Mouse (Mus musculus) midbrain, postnatal 0 days (tissue): ENCODE measurements around the gene 1810030O07Rik. TPM values are rescaled to one million over a fixed set of nuclear protein-coding genes. Genes with fewer than 3 reads are reported as not detected.
A peak's percentile ranks its signal among the peaks of the same experiment; 100 is the strongest.
"Not testable (repeated sequence)": the region's sequence is repeated elsewhere in the genome, so short reads cannot be mapped to it uniquely, and the experiment has no call there.

Experiments used
- ATAC-seq: fragments of 200-750 bp; cut with Nextera tagmentation; 2 replicates; pipeline ENCODE4 v1.8.0; 2017; ENCODE audit warnings: moderate number of reproducible peaks, mild to moderate bottlenecking, moderate TSS enrichment, moderate library complexity; ENCODE audit not compliant: low FRiP score
- DNase-seq: peaks from one replicate; pipeline ENCODE4 v3.0.0-alpha.2; 2015; ENCODE audit warnings: low spot score
- H3K27ac ChIP-seq: fragments of 300-500 bp; sonication (generic); 2 replicates; pipeline ENCODE4 v1.5.1; 2014; ENCODE audit warnings: low read depth, mild to moderate bottlenecking, low read length, mixed read lengths
- H3K27me3 ChIP-seq: fragments of 300-500 bp; sonication (generic); 2 replicates; pipeline ENCODE4 v1.6.1; 2014; ENCODE audit warnings: low read length, control low read depth, mixed read lengths; ENCODE audit not compliant: insufficient read depth
- H3K36me3 ChIP-seq: fragments of 300-500 bp; sonication (generic); 2 replicates; pipeline ENCODE4 v1.6.1; 2014; ENCODE audit warnings: low read length, control low read depth, mixed read lengths; ENCODE audit not compliant: insufficient read depth
- H3K4me1 ChIP-seq: fragments of 300-500 bp; sonication (generic); 2 replicates; pipeline ENCODE4 v1.6.1; 2014; ENCODE audit warnings: mild to moderate bottlenecking, control low read depth, antibody characterized with exemption, low read length, mixed read lengths; ENCODE audit not compliant: insufficient read depth
- H3K4me2 ChIP-seq: fragments of 300-500 bp; sonication (generic); 2 replicates; pipeline ENCODE4 v1.6.1; 2014; ENCODE audit warnings: low read depth, mild to moderate bottlenecking, low read length, mixed read lengths; ENCODE audit not compliant: poor library complexity, severe bottlenecking
- H3K4me3 ChIP-seq: fragments of 300-500 bp; sonication (generic); 2 replicates; pipeline ENCODE4 v1.5.1; 2014; ENCODE audit warnings: low read depth, mild to moderate bottlenecking, low read length, moderate library complexity
- H3K9ac ChIP-seq: fragments of 300-500 bp; sonication (generic); replicated peaks from 2 replicates; pipeline ENCODE4 v1.6.1; 2014; ENCODE audit warnings: mild to moderate bottlenecking, low read length, moderate library complexity, mixed read lengths; ENCODE audit not compliant: poor library complexity, severe bottlenecking
- H3K9me3 ChIP-seq: fragments of 300-500 bp; sonication (generic); 2 replicates; pipeline ENCODE4 v1.6.1; 2016; ENCODE audit warnings: low read length, control low read depth
- CTCF ChIP-seq: IDR thresholded peaks from 2 replicates; pipeline ENCODE4 v1.5.1; 2016; ENCODE audit warnings: antibody characterized with exemption, mild to moderate bottlenecking
- WGBS: fragments of 180-500 bp; shearing (Covaris S2); extraction: QIAGEN DNeasy Blood & Tissue Kit; methylation state at CpG from one replicate; pipeline ENCODE4 v1.1.7; 2014; 5-methylcytosine and 5-hydroxymethylcytosine counted together
- polyA plus RNA-seq: library from polyadenylated mRNA; unstranded; fragments of >200 nt; fragmentation: Nextera tagmentation; extraction: Ambion mirVana; gene quantifications from 2 replicates; pipeline ENCODE4 v1.2.1, GENCODE M21; 2015
- total RNA-seq: library from RNA; depleted of rRNA; stranded (reverse); fragments of >200 nt; gene quantifications from 2 replicates; pipeline ENCODE4 v1.2.3, GENCODE M21; 2014

1810030O07Rik gene
- total and polyA plus RNA-seq, 2 experiments from 2014 or later = 19.1 to 23.8 TPM

DNA sequence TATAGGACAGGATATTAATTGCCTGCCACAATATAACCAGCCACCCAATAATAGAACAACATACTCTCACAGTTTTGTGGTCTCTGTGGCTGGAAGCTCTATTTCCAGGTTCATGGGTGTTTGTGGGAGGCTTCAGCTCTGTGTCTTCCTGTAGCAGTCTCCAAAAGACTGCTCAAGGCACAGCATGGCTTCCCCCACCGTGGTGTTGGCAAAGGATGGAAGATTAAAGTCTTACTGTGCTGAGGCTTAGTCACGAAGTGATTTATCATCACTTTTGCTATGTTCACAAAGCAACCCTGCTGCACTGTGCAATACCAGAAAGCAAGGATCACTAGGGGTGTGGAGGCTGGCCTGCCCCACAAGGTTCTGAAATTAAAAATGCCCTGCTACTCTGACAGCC is 19.6 kb downstream of the 1810030O07Rik start:
- no peak for ATAC-seq
- no peaks in the 10 kb centered on the region for H3K4me1 ChIP-seq
- no peak overlapping the region for H3K4me3 ChIP-seq
- H3K9ac ChIP-seq = no peak overlapping the region
- H3K27ac ChIP-seq = no peak overlapping the region
- H3K36me3 ChIP-seq = peaks cover 7% of the 10 kb centered on the region; the same call in 1 of the 2 replicates
- 43% methylated on average over 2 of the region's 2 CpGs for WGBS
- H3K4me2 ChIP-seq = no peak overlapping the region
- no peaks in the 10 kb centered on the region for H3K9me3 ChIP-seq
- DNase-seq = no peak
- H3K27me3 ChIP-seq = no peaks in the 10 kb centered on the region
- no peak for TF ChIP-seq CTCF

DNA sequence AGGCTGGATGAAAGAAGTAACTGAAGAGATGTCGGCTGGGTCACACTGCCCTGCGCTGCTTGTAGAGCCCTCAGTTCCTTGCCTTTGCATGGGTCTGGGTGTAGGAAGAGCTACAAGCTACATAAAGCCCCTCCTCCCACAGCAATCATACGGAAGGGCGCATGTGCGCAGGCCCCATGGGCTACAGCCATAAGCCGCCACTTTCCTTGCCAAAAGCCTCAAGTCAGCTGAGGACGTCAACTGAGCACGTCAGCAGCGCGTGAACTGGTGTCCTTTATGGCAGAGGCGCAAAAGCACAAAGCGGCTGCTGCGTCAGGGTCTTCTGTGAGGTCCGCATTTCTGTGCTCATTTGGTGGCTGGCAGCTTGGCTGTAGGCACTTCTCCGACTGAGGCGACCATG is 21.6 kb downstream of the 1810030O07Rik start:
- 93% methylated on average over 16 of the region's 16 CpGs for WGBS
- Histone ChIP-seq H3K4me1 (no peaks in the 10 kb centered on the region), H3K27ac (no peak overlapping the region), H3K4me3 (no peak overlapping the region), H3K27me3 (no peaks in the 10 kb centered on the region), H3K9me3 (no peaks in the 10 kb centered on the region), H3K4me2 (no peak overlapping the region), H3K36me3 (peaks cover 3% of the 10 kb centered on the region; the same call in 1 of the 2 replicates), H3K9ac (no peak overlapping the region)
- ATAC-seq (no peak), DNase-seq (no peak)
- TF ChIP-seq CTCF = no peak

DNA sequence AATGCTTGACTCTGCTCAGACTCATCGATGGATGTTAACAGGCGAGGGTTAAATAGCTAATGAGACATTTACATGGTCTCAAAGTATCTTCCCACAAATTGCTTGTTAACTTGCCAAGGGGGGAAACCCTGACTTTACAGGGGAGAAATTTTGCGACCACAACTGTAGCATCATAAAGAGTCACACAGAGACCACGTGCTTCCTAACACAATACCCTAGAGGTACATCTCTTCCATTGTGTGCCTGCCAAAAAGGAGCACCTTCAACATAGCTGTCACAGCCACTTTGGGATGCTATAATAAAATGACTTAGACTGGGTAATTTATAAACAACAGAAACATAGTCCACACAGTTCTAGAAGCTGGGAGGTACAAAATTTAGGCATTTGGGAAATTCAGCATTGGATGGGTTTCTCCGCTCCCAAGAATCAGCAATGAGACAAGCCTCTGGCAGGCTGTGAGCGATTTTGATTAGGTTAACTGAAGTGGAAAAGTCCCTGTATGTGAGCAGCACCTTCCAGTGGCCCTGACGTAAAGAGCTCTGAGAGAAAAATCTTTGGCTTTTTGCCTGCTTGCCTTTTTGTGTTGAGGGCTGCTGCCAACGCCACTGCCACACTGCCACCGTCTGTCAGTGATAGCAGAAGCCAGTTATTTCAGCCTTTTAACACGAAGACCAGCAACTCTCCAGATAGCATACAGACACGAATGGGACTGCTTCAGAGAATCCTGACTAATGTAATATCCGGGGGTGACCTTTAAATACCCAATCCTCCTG is 27.8 kb downstream of the 1810030O07Rik start:
- 53% methylated on average over 12 of the region's 12 CpGs for WGBS
- peak; percentile 61 for TF ChIP-seq CTCF
- H3K9ac ChIP-seq = no peak overlapping the region
- H3K4me2 ChIP-seq = no peak overlapping the region
- H3K9me3 ChIP-seq = no peaks in the 10 kb centered on the region
- H3K4me1 ChIP-seq = no peaks in the 10 kb centered on the region
- H3K27ac ChIP-seq = no peak overlapping the region
- DNase-seq (peak; percentile 92), ATAC-seq (0 out of 2 replicates have a peak, but pooled peaks have one; percentile 41)
- no peaks in the 10 kb centered on the region for H3K27me3 ChIP-seq
- no peaks in the 10 kb centered on the region for H3K36me3 ChIP-seq
- H3K4me3 ChIP-seq = no peak overlapping the region

DNA sequence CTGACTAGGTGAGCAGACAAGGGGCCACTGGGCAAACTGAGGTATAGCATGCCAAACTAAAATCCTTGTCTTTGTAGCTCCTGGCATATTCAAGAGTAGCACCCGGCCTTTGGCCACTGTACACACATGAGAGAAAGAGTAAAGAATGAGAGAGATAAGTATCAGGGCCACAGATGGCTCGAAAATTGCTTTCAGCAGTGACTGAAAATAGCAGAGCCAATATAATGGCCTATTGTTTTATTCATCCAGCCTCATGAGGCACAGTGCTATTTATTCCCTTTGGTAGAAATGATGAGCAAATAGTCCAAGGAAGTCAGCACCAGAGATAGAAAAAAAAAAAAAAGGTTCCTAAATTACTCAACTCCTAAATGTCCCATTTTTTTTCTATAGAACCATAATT is 28.5 kb downstream of the 1810030O07Rik start:
- Histone ChIP-seq H3K9ac (no peak overlapping the region), H3K4me3 (no peak overlapping the region), H3K4me1 (no peaks in the 10 kb centered on the region), H3K4me2 (no peak overlapping the region), H3K9me3 (no peaks in the 10 kb centered on the region), H3K27me3 (no peaks in the 10 kb centered on the region), H3K27ac (no peak overlapping the region), H3K36me3 (no peaks in the 10 kb centered on the region)
- WGBS = 45% methylated on average over 2 of the region's 2 CpGs
- TF ChIP-seq CTCF = no peak
- DNase-seq (no peak), ATAC-seq (no peak)

DNA sequence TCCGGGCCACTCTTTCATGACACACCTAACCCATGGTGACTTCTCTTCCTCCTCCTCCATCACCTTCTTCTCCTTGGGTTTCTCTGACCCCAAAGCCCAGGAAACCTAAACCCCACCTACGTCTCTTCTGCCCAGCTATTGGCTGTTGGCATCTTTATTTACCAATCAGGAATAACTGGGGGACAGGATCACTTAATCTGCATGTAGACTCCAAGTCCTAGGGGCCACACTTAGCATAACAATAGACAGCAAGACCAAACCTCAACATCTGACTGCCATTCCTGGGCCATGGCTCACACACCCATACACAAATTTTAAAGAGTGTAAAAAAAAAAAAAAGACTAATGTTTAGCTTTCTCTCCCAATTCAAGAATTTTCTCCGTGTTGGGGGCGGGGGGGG is 48.3 kb downstream of the 1810030O07Rik start:
- no peak for TF ChIP-seq CTCF
- Histone ChIP-seq H3K4me2 (no peak overlapping the region), H3K27ac (no peak overlapping the region), H3K36me3 (no peaks in the 10 kb centered on the region), H3K9me3 (no peaks in the 10 kb centered on the region), H3K9ac (no peak overlapping the region), H3K27me3 (no peaks in the 10 kb centered on the region), H3K4me3 (no peak overlapping the region), H3K4me1 (no peaks in the 10 kb centered on the region)
- 83% methylated on average over 2 of the region's 4 CpGs for WGBS
- ATAC-seq (no peak), DNase-seq (no peak)

DNA sequence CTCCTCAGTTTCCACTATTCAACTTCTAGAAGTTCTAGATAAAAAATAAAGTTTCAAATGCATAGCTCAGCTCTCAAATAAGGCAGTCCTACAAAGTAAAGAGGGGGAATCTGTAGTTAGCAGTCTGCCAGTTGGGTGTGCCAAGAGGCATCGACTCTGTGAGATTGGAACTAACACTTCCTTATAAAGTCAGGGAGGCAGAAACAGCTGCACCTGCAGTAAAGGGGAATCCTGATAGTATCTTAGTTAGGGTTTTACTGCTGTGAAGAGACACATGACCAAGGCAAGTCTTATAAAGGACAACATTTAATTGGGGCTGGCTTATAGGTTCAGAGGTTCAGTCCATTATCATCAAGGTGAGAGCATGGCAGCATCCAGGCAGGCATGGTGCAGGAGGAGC is 61.1 kb downstream of the 1810030O07Rik start:
- not testable (repeated sequence) for H3K27me3 ChIP-seq, H3K4me2 ChIP-seq, DNase-seq, H3K9me3 ChIP-seq, ATAC-seq, H3K9ac ChIP-seq, H3K4me3 ChIP-seq, H3K4me1 ChIP-seq, H3K36me3 ChIP-seq, H3K27ac ChIP-seq
- 100% methylated on average over 1 of the region's 1 CpGs for WGBS
